Mouse (Mus musculus): ENCODE results near the gene Rarres1. TPM values are rescaled to one million over a fixed set of nuclear protein-coding genes. Genes with fewer than 3 reads are reported as not detected.
A peak's percentile ranks its signal among the peaks of the same experiment; 100 is the strongest.

Gene Rarres1
- polyA plus RNA-seq (2021): not detected

- in situ Hi-C loops (cut with MboI; ENCODE audit: low pct_unique_long_range_greater_than_20kb): loop anchor here (10.0 kb wide), 1 partner anchor 529 kb away; no protein-coding TSS in a partner anchor
- peaks cover 62% of the 10 kb centered on the region for H3K27me3 ChIP-seq
- POLR2A ChIA-PET: interaction anchor here (0.5 kb wide), 1 partner anchor 1203 kb away, joined by 4 read pairs; no protein-coding TSS in a partner anchor
- CTCF ChIA-PET: interaction anchor here (1.4 kb wide), 1 partner anchor 47 kb away, joined by 3 read pairs; no protein-coding TSS in a partner anchor
- DNase-seq (ENCODE audit: low read depth, low spot score): no peak
- no peak for TF ChIP-seq CTCF (IDR thresholded peaks at IDR 0.05)
- ATAC-seq: no peak
Measured at GRCm38 (mm10) chr3:67515274-67515801, at the start of gene Rarres1. TSS of gene Rarres1 (minus strand) at chr3:67515523.

GRCm38 (mm10) chr3:67564731-67565357 lies 49.5 kb upstream of the Rarres1 start:
- in situ Hi-C loops (cut with MboI; ENCODE audit: low pct_unique_long_range_greater_than_20kb): loop anchor here (5.0 to 25.0 kb wide), 4 partner anchors 53 to 1228 kb away; no protein-coding TSS in a partner anchor
- ChIA-PET POLR2A (no interaction called here), CTCF (interaction anchor here (1.8 kb wide), 1 partner anchor 117 kb away, joined by 4 read pairs; no protein-coding TSS in a partner anchor)
- peaks cover 69% of the 10 kb centered on the region for H3K27me3 ChIP-seq
- TF ChIP-seq CTCF (IDR thresholded peaks at IDR 0.05): peak; percentile 78
- ATAC-seq: peak; percentile 75
- no peak for DNase-seq (ENCODE audit: low read depth, low spot score)

- ChIA-PET POLR2A (interaction anchor here (0.6 kb wide), 1 partner anchor 10 kb away, joined by 3 read pairs; no protein-coding TSS in a partner anchor), CTCF (interaction anchor here (0.8 to 2.2 kb wide), 3 partner anchors 10 to 49 kb away, joined by 3 to 8 read pairs (median 7); no protein-coding TSS in a partner anchor)
- TF ChIP-seq CTCF (IDR thresholded peaks at IDR 0.05): no peak
- in situ Hi-C loops (cut with MboI; ENCODE audit: low pct_unique_long_range_greater_than_20kb): loop anchor here (25.0 kb wide), 1 partner anchor 1221 kb away; no protein-coding TSS in a partner anchor
- no peak for ATAC-seq
- no peak for DNase-seq (ENCODE audit: low read depth, low spot score)
- H3K27me3 ChIP-seq: peaks cover 37% of the 10 kb centered on the region
Measured at GRCm38 (mm10) chr3:67557718-67558354, 42.5 kb upstream of the Rarres1 start.

DNA sequence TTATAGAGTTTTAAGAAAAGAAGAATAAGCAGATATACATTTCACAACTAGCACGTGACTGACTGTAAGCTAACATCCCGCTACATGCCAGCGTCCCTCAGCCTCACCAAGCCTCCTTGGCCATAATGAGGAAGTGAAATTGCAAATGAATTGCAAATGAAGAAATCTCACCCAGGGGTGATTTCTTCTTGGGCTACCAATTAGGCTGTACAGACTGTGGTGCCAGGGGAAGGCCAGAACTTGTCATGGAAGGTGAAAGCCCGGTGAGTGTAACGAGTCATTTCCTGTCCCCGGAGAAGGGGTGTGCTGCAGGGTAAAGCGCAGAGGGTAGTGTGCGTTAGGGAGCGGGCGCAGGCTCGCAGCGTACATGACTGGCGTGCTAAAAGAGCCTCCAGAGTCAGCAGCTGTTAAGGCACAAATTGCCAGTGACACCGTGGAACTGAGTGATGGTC lies 41.9 kb upstream of the Rarres1 start:
- CTCF ChIA-PET: interaction anchor here (0.8 to 1.7 kb wide), 2 partner anchors 44 to 48 kb away, joined by 3 to 7 read pairs; no protein-coding TSS in a partner anchor
- in situ Hi-C loops (cut with MboI; ENCODE audit: low pct_unique_long_range_greater_than_20kb): loop anchor here (25.0 kb wide), 1 partner anchor 1220 kb away; no protein-coding TSS in a partner anchor
- no peak for TF ChIP-seq CTCF (IDR thresholded peaks at IDR 0.05)
- peaks cover 32% of the 10 kb centered on the region for H3K27me3 ChIP-seq
- POLR2A ChIA-PET: interaction anchor here (0.6 to 0.7 kb wide), 2 partner anchors 11 to 65 kb away, joined by 3 to 4 read pairs; no protein-coding TSS in a partner anchor
- no peak for DNase-seq (ENCODE audit: low read depth, low spot score)
- ATAC-seq: no peak

GRCm38 (mm10) chr3:67555211-67555610 lies 39.9 kb upstream of the Rarres1 start:
- ATAC-seq (no peak), DNase-seq (ENCODE audit: low read depth, low spot score) (no peak)
- peaks cover 15% of the 10 kb centered on the region for H3K27me3 ChIP-seq
- no peak for TF ChIP-seq CTCF (IDR thresholded peaks at IDR 0.05)
- in situ Hi-C loops (cut with MboI; ENCODE audit: low pct_unique_long_range_greater_than_20kb): loop anchor here (25.0 kb wide), 1 partner anchor 1218 kb away; no protein-coding TSS in a partner anchor
- CTCF ChIA-PET: interaction anchor here (1.2 to 2.1 kb wide), 3 partner anchors 9 to 43 kb away, joined by 4 to 12 read pairs (median 5); no protein-coding TSS in a partner anchor
- POLR2A ChIA-PET: no interaction called here

DNA sequence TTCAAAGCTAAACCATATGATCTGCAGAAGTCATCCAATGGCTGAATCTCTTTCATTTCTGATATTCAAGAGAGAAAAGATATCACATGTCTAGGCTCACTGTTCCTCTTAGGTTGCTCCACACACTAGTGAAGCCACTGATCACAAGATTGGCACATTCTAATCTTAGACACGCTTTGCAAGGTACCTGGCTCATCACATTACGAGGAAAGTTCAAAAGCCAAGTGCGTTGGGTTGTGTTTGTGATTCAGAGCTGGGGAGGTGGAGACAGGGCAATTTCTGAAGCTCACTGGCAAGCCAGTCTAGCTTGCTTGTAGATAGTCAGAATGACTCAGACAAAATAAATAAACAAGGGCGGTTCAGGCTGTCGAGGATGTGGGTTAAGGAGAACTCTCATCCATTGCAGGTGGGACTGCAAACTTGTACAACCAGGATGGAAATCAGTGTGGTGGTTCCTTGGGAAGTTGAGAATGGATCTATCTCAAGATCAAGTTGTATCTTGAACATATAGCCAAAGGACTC lies 38.7 kb upstream of the Rarres1 start:
- CTCF ChIA-PET: interaction anchor here (1.0 to 2.1 kb wide), 5 partner anchors 8 to 41 kb away, joined by 3 to 12 read pairs (median 4); no protein-coding TSS in a partner anchor
- POLR2A ChIA-PET: interaction anchor here (1.2 kb wide), 1 partner anchor 9 kb away, joined by 3 read pairs; no protein-coding TSS in a partner anchor
- no peak for TF ChIP-seq CTCF (IDR thresholded peaks at IDR 0.05)
- DNase-seq (ENCODE audit: low read depth, low spot score) (no peak), ATAC-seq (no peak)
- in situ Hi-C loops (cut with MboI; ENCODE audit: low pct_unique_long_range_greater_than_20kb): loop anchor here (25.0 kb wide), 1 partner anchor 1217 kb away; no protein-coding TSS in a partner anchor
- H3K27me3 ChIP-seq: peaks cover 7% of the 10 kb centered on the region

DNA sequence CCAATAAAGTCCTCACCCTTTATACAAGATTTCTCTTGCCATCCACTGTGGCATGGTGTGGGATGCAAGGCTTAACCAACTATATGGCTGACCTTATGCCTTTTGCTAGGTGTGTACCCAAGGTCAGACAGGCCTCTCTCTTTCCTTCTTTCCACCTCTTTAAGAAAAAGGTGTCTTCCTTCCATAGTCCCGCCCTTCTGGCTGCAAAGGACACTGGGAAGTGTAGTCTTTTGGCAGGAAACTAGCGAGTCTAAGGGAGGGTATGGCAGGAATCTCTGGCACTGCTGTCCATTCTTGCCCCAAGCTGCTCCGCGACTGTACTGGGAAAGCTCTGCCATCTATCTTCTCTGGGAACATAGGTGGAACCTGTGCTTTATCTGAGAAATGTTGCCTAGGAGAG lies 38.0 kb upstream of the Rarres1 start:
- H3K27me3 ChIP-seq: peaks cover 7% of the 10 kb centered on the region
- DNase-seq (ENCODE audit: low read depth, low spot score) (no peak), ATAC-seq (peak; percentile 65)
- POLR2A ChIA-PET: interaction anchor here (1.2 kb wide), 1 partner anchor 10 kb away, joined by 3 read pairs; no protein-coding TSS in a partner anchor
- CTCF ChIA-PET: interaction anchor here (1.0 to 1.2 kb wide), 2 partner anchors 9 to 32 kb away, joined by 3 read pairs; no protein-coding TSS in a partner anchor
- no peak for TF ChIP-seq CTCF (IDR thresholded peaks at IDR 0.05)
- in situ Hi-C loops (cut with MboI; ENCODE audit: low pct_unique_long_range_greater_than_20kb): loop anchor here (25.0 kb wide), 1 partner anchor 1216 kb away; no protein-coding TSS in a partner anchor

GRCm38 (mm10) chr3:67551193-67551592 lies 35.9 kb upstream of the Rarres1 start:
- TF ChIP-seq CTCF (IDR thresholded peaks at IDR 0.05): no peak
- no peak for ATAC-seq
- H3K27me3 ChIP-seq: peaks cover 23% of the 10 kb centered on the region
- ChIA-PET CTCF (interaction anchor here (0.7 to 1.3 kb wide), 2 partner anchors 17 to 21 kb away, joined by 3 read pairs; no protein-coding TSS in a partner anchor), POLR2A (no interaction called here)
- DNase-seq (ENCODE audit: low read depth, low spot score): no peak
- in situ Hi-C loops (cut with MboI; ENCODE audit: low pct_unique_long_range_greater_than_20kb): loop anchor here (25.0 kb wide), 1 partner anchor 1214 kb away; no protein-coding TSS in a partner anchor

DNA sequence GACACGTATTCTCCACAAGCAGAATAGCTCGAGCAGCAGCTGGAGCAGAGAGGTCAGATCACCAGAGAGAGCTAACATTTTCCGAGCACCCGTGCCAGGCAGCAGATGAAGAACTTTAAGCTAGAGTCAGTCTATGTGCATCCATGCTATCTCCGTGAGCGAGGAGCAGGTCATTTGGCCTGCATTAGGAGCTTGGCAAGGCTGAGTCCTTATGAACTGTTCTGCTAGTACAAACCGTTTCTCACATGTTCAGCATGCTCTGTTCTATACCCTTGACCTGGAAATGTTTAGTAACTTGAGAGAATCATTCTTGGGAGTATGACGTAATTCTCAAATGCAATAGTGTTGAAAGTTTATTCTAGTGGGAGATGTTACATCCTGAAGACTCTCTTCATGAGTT lies 28.3 kb upstream of the Rarres1 start:
- peaks cover 49% of the 10 kb centered on the region for H3K27me3 ChIP-seq
- ChIA-PET POLR2A (no interaction called here), CTCF (interaction anchor here (1.5 kb wide), 1 partner anchor 11 kb away, joined by 4 read pairs; no protein-coding TSS in a partner anchor)
- no peak for DNase-seq (ENCODE audit: low read depth, low spot score)
- no peak for TF ChIP-seq CTCF (IDR thresholded peaks at IDR 0.05)
- in situ Hi-C loops (cut with MboI; ENCODE audit: low pct_unique_long_range_greater_than_20kb): no loop called here
- no peak for ATAC-seq
